Mouse (Mus musculus): Measurements from ENCODE around the gene Usp46. TPM values are rescaled to one million over a fixed set of nuclear protein-coding genes. Genes with fewer than 3 reads are reported as not detected.

Gene Usp46
- 30.8 and 37.9 TPM in 2 replicates for polyA plus RNA-seq (2016; fragmentation: Nextera tagmentation; extraction: Ambion mirVana)

DNA sequence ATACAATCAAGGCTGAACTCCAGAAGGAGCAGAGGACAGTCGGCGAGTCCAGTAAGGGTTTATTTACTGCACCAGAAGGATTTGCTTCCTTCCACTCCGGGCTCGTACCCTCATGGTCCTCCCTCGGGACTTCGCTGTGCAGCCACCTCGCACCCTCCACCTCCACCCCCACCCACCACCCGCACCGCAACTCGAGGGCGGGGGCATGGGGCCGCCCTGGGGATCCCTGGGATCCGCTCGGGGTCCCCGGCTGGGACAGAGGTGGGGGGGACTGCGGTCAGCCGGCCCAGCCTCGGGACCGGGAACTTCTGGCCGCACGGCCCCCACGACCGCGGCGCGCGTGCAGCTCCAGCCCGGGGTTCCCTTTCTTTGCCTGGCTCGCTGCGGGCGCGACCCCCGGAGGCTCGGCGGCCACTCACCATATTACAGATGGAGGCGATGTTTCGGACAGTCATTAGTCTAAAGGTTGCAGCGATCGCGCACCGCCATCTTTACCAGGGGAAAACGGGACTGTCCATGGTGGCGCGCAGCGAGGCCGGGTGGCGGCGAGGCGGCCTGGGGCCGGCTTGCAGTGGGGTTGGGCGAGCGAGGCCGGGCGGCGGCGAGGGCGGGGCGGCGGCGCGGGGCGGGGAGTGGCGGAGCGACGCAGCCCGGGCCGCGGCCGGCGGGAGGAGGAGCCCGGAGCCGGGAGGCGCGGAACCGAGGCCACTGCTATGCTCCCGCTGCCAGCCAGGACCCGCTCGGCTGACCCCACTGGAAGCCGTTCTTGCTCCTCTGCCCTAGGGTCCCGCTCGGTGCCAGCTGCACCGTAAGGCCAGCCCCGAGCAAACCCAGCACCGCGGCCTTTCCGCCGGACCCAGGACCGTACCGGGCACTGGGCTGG is at the start of gene Usp46:
Gene Usp46, minus strand, starts transcription at position 601 of the 883 bp plus-strand sequence.
- H3K27me3 ChIP-seq (ENCODE audit: low read depth, poor library complexity, severe bottlenecking), result no peaks in the 10 kb centered on the region
- WGBS, result under 1% methylated on average over 81 of the region's 89 CpGs
- peaks cover 3% of the 10 kb centered on the region; the same call in 1 of the 2 replicates for H3K36me3 ChIP-seq
- peak within 1 kb of the TSS; percentile 99 for H3K27ac ChIP-seq
- peak; percentile 90 for DNase-seq (ENCODE audit: low spot score)
- peaks cover 49% of the 10 kb centered on the region for H3K4me1 ChIP-seq
- H3K9me3 ChIP-seq (replicated peaks), result no peaks in the 10 kb centered on the region
- peak within 1 kb of the TSS; percentile 98 for H3K4me3 ChIP-seq

DNA sequence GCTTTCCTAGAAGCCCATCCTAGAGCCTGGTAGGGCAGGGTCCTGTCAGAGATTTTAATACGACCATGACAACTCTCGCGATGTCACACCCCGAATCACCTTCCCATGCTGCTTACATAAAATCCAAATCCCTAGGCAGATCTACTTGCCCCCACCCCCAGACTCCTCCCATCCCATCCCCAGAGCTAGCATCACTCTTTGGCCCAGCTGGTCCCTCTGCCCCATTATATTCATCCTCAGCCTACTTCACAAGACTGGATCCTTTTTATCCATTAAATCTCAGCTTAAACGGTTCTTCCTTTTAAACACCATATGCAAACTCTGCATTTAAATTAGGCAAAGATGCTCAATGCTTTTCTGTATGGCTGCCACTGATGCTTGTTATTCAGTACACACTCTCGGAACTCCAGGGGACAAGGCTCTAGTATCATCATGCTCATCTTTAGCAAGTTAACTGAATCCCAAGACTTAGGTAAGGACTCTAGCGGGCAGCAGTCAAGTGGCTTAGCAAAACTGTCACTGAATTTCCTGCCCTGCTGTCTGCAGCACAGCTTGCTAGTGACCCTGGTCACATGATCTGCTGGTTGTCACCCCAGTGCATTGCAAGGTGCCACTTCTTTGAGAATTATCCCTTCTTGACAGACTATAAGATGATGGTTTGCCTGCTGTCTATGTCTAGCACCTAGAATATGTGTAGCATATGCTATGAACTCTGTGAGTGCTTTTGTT is 45.9 kb upstream of the Usp46 start:
- Histone ChIP-seq H3K9me3 (replicated peaks) (no peaks in the 10 kb centered on the region), H3K27me3 (ENCODE audit: low read depth, poor library complexity, severe bottlenecking) (no peaks in the 10 kb centered on the region), H3K27ac (no peak overlapping the region), H3K4me1 (no peaks in the 10 kb centered on the region), H3K4me3 (no peak overlapping the region), H3K36me3 (no peaks in the 10 kb centered on the region)
- 90% methylated on average over 7 of the region's 7 CpGs for WGBS
- DNase-seq (ENCODE audit: low spot score), result no peak

DNA sequence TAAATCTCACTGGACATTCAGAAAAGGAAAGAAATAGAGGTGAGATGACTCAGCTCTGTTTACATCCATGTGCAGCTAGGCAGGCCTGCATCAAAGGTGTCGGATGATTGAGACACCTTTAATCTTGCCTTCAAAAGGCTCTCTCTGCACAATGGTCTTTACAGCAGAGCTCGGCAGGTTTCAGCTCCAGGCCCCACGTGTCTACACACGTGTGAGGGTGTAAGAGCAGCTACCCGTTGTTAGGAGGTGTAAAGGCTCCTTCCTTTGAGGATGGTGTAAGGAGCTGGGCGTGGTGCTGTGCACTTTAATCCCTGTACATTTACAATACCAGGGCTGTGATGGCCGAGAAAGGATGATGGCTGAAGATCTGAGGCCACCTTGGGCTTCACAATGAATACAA is 37.2 kb upstream of the Usp46 start:
- Histone ChIP-seq H3K4me1 (peaks cover 3% of the 10 kb centered on the region; the same call in 1 of the 2 replicates), H3K27me3 (ENCODE audit: low read depth, poor library complexity, severe bottlenecking) (no peaks in the 10 kb centered on the region), H3K27ac (no peak overlapping the region), H3K4me3 (no peak overlapping the region), H3K36me3 (0 out of 2 replicates have a peak, but pooled peaks cover 3% of the 10 kb centered on the region), H3K9me3 (replicated peaks) (no peaks in the 10 kb centered on the region)
- DNase-seq (ENCODE audit: low spot score), result no peak
- 36% methylated on average over 7 of the region's 7 CpGs for WGBS

DNA sequence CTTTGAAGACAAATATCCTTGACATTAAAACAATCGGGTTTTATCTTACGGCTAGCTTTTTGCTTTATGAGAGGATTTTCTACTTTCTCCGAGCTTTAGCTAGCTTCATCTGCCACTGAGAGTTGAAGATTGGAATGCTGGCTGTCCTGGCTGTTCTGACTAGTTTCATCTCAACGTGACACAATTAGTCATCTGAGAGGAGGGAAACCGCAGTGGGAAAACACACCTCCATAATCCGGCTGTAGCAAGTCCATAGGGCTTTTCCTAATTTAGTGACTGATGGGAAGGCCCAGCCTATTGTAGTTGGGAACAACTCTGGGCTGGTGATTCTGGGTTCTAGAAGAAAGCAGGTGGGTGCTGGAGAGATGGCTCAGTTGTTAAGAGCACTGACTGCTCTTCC is 33.5 kb upstream of the Usp46 start:
- 84% methylated on average over 6 of the region's 6 CpGs for WGBS
- Histone ChIP-seq H3K36me3 (peaks cover 26% of the 10 kb centered on the region), H3K4me3 (no peak overlapping the region), H3K4me1 (peaks cover 13% of the 10 kb centered on the region), H3K27me3 (ENCODE audit: low read depth, poor library complexity, severe bottlenecking) (no peaks in the 10 kb centered on the region), H3K27ac (no peak overlapping the region), H3K9me3 (replicated peaks) (no peaks in the 10 kb centered on the region)
- no peak for DNase-seq (ENCODE audit: low spot score)

DNA sequence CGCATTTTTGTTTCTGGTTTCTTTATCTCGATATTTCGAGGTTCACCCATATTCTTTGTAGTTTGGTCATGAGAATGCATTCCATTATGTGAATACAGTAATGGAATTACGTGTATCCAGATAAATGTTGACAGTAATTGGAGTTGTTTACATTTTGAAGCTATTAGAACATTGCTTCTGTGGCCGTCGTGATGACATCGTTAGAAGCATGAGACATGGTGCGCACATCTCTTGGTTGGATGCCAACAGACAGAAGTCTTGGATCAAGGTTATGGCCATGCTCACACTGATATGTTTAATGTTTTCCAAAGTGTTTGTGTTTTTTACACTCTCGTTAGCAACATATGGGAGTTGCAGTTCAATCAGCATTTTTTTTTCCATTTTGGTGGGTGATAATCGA is 30.8 kb upstream of the Usp46 start:
- peaks cover 53% of the 10 kb centered on the region for H3K36me3 ChIP-seq
- no peak overlapping the region for H3K27ac ChIP-seq
- DNase-seq (ENCODE audit: low spot score), result no peak
- H3K4me3 ChIP-seq, result no peak overlapping the region
- H3K27me3 ChIP-seq (ENCODE audit: low read depth, poor library complexity, severe bottlenecking), result no peaks in the 10 kb centered on the region
- 93% methylated on average over 10 of the region's 10 CpGs for WGBS
- H3K9me3 ChIP-seq (replicated peaks), result no peaks in the 10 kb centered on the region
- peaks cover 18% of the 10 kb centered on the region for H3K4me1 ChIP-seq

DNA sequence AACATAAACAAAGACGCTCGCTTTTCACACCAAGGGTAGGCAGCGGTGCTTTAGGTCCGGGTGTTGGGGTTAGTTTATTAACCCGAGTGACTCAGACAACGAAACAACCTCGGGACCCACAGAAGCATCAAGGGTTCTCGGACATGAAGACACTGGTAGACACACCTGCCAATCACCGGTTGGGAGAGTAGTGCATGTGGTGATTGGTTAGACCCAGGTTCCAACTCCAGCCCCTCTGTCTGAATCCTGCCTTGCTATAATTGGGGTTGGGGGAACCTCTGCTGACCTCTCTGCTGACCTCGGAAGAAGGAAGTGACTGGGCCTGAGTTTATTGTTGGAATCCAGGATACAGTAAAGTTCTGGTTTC is 29.6 kb upstream of the Usp46 start:
- peaks cover 18% of the 10 kb centered on the region for H3K4me1 ChIP-seq
- no peak for DNase-seq (ENCODE audit: low spot score)
- no peak overlapping the region for H3K27ac ChIP-seq
- H3K9me3 ChIP-seq (replicated peaks), result no peaks in the 10 kb centered on the region
- WGBS, result 57% methylated on average over 10 of the region's 10 CpGs
- H3K36me3 ChIP-seq, result peaks cover 57% of the 10 kb centered on the region
- H3K4me3 ChIP-seq, result no peak overlapping the region
- H3K27me3 ChIP-seq (ENCODE audit: low read depth, poor library complexity, severe bottlenecking), result no peaks in the 10 kb centered on the region

DNA sequence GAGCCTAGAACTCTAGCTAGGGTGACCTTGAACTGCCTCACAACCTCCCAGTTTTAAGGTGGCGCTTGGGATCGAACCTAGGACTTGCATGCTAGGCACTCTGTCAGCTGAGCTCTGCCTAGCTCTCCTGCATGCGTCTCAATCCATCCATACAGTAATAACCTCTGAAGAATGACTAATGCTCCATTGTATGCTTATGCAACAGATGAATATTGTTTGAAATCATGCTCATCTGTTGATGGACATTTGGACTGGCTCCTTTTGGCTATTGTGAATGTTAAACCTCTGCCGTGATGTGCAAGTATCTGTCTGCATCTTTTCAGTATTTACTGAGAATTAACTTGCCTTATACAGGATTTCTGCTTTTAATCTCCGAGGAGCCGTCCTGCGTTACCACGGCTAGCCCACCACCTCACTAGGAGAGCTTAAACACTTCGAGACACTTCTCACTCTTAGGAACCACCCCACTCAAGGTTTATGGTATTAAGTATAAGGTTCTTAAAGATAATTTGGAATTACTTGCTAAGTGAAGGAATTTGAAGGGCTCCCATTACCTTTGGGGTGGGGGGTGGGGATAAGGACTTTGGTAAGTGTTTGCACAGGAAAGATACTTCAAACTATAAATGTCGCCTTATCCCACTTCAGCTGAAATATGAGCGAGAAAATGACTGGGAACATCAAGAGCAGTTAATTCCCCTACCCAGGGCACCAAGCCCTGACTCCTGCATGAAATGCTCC is 29.1 kb upstream of the Usp46 start:
- Histone ChIP-seq H3K4me1 (peaks cover 18% of the 10 kb centered on the region), H3K9me3 (replicated peaks) (no peaks in the 10 kb centered on the region), H3K4me3 (no peak overlapping the region), H3K27me3 (ENCODE audit: low read depth, poor library complexity, severe bottlenecking) (no peaks in the 10 kb centered on the region), H3K36me3 (peaks cover 57% of the 10 kb centered on the region), H3K27ac (no peak overlapping the region)
- 86% methylated on average over 11 of the region's 11 CpGs for WGBS
- no peak for DNase-seq (ENCODE audit: low spot score)

DNA sequence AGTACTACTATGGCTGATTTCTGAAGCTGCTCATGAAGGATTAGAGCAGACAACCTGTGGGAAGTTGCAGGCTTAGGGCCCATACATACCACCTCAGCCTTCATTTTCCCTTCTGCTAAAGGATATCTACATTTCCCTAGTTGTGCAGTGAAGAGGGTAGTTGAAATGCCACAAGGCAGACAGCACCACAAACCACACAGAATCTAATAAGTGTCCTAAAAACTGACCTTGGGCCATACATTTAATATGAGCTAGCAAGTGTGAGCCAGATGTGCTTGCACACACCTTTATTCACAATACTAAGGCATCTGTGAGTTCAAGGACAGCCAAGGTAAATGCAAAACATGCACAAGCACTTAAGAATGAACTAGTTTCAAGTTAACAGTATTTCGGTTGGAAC is 27.8 kb upstream of the Usp46 start:
- WGBS, result 93% methylated on average over 1 of the region's 1 CpGs
- peaks cover 18% of the 10 kb centered on the region for H3K4me1 ChIP-seq
- H3K27me3 ChIP-seq (ENCODE audit: low read depth, poor library complexity, severe bottlenecking), result no peaks in the 10 kb centered on the region
- H3K27ac ChIP-seq, result no peak overlapping the region
- H3K36me3 ChIP-seq, result peaks cover 55% of the 10 kb centered on the region
- H3K9me3 ChIP-seq (replicated peaks), result no peaks in the 10 kb centered on the region
- DNase-seq (ENCODE audit: low spot score), result no peak
- no peak overlapping the region for H3K4me3 ChIP-seq

DNA sequence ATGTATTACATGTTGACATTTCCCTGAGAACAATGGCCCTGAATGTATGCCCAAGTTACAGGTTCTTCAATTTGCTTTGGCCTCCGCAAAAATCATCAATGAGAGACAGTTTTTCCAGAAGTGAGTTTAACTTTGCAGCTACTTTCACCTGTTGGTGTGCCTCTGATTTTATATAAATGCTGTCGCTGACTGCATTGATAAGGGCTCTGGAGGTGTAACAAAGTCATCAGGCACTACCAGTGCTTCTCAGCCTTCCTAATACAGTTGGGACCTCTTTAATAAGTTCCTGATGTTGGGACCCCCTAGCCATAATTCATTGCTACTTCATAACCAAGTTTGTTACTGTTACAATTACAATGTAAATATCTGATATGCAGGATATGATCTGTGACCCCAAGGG is 27.4 kb upstream of the Usp46 start:
- Histone ChIP-seq H3K36me3 (peaks cover 53% of the 10 kb centered on the region), H3K9me3 (replicated peaks) (no peaks in the 10 kb centered on the region), H3K4me1 (peaks cover 18% of the 10 kb centered on the region), H3K27me3 (ENCODE audit: low read depth, poor library complexity, severe bottlenecking) (no peaks in the 10 kb centered on the region), H3K27ac (no peak overlapping the region), H3K4me3 (no peak overlapping the region)
- DNase-seq (ENCODE audit: low spot score), result no peak
- WGBS, result 89% methylated on average over 2 of the region's 2 CpGs

DNA sequence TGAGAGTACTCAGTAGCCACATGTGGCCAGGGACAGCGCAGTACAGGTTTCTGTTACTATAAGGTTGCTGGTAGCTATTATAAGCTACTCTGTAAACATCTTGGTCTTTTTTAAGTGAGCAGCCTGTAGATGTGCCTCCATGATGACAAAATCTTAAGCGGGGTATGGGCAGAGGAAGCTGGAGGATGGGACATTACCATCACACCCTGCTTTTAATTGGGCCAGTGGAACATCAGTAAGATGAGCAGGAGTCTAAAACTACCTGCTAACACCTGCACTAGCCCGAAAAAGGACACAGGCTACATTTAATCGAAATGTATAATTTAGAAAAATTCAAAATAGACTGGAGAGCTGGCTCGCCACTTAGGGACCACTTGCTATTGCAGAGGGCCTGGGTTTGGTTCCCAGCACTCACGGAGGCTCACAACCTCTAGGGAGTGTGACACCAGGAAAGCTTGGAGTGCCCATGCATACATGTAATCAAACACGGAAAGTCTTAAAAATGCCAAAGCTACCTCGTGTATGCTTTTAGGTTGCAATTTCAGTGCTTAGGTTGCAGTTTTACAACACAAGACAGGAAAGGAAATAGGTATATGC is 26.7 kb upstream of the Usp46 start:
- Histone ChIP-seq H3K27ac (0 out of 2 replicates have a peak overlapping the region, but pooled peaks have one; percentile 99), H3K9me3 (replicated peaks) (no peaks in the 10 kb centered on the region), H3K4me3 (peak overlapping the region; percentile 99), H3K36me3 (peaks cover 53% of the 10 kb centered on the region), H3K4me1 (peaks cover 20% of the 10 kb centered on the region), H3K27me3 (ENCODE audit: low read depth, poor library complexity, severe bottlenecking) (no peaks in the 10 kb centered on the region)
- 86% methylated on average over 8 of the region's 8 CpGs for WGBS
- DNase-seq (ENCODE audit: low spot score), result no peak

DNA sequence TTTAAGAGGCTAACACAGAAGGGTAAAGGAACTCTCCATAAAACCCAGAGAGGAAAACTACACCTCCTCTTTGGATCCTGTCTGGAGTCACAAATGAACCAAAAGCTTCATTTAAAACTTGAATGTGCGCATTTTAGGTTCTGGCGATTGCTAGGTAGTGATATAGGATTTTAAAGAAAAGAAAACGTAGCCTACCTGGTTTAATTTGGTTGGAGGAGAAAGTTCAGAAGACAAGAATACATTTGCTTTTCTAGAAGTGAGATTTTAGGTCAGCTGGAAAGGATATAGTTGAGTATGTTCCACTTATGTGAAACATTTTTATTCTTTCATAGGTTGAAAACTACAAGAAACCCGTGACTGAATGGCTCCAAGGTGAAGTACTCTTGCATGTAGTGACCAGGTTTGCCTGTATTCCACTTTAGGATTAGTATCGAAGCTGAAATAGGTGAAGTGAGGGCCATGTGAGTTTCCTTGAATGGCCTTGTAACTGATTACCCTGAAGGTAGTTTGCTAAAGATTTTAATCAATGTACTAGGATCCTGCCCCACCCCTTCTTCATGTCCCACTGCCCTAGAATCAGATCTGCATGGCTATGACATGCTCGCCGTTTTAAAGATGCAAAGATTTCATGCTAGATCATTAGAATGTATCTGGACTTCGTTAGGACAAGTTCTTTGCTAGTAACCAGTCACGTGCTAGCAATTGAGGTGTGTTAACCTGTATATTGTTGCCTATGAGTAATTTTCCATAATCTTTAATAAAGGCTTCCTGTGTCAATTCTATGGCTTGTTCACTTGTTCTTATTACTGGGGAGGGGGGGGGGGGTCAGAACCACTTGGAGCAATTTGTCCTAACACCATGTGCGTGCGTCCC is 25.6 kb upstream of the Usp46 start:
- peak overlapping the region; percentile 99 for H3K4me3 ChIP-seq
- H3K4me1 ChIP-seq, result peaks cover 18% of the 10 kb centered on the region
- H3K9me3 ChIP-seq (replicated peaks), result no peaks in the 10 kb centered on the region
- peaks cover 51% of the 10 kb centered on the region for H3K36me3 ChIP-seq
- 25% methylated on average over 11 of the region's 11 CpGs for WGBS
- peak overlapping the region; percentile 99 for H3K27ac ChIP-seq
- H3K27me3 ChIP-seq (ENCODE audit: low read depth, poor library complexity, severe bottlenecking), result no peaks in the 10 kb centered on the region
- no peak for DNase-seq (ENCODE audit: low spot score)
